Mouse (Mus musculus) E14TG2a.4 (cell line): ENCODE measurements at regions not wholly inside any gene's neighbourhood (a gene's known extent, or its start where the extent isn't known, plus 50 kb on each side); places are given as distances from the start of the nearest gene placed in this dataset.

Experiments
- CTCF ChIP-seq: conservative IDR thresholded peaks from 2 replicates; pipeline ENCODE4 v1.5.1; 2014; ENCODE audit warnings: low read length
- NANOG ChIP-seq: IDR thresholded peaks from 2 replicates; pipeline ENCODE4 v1.6.1; 2014; ENCODE audit warnings: borderline replicate concordance, low read length, mixed read lengths

- TF ChIP-seq CTCF (no peak), NANOG (no peak)
These were observed 746.2 kb upstream of the Intu start for GRCm38 (mm10) chr3:39784901-39785300.
